Mouse (Mus musculus): ENCODE data around the gene Rgs7bp. TPM values are rescaled to one million over a fixed set of nuclear protein-coding genes. Genes with fewer than 3 reads are reported as not detected.

The Rgs7bp gene
- 100 to 1,000 TPM; 166 to 173 TPM for total RNA-seq (2021)
- long read RNA-seq, experiment 1, full-length matches to known transcripts, result 43 of 64 reads
- long read RNA-seq, experiment 1, partial matches to known transcripts, result 3 of 64 reads
- long read RNA-seq, experiment 1, other reads (novel, unspliced or antisense), result 18 of 64 reads
- long read RNA-seq, experiment 2, full-length matches to known transcripts, result 32 of 57 reads
- long read RNA-seq, experiment 2, partial matches to known transcripts, result 8 of 57 reads
- long read RNA-seq, experiment 2, other reads (novel, unspliced or antisense), result 17 of 57 reads

DNA sequence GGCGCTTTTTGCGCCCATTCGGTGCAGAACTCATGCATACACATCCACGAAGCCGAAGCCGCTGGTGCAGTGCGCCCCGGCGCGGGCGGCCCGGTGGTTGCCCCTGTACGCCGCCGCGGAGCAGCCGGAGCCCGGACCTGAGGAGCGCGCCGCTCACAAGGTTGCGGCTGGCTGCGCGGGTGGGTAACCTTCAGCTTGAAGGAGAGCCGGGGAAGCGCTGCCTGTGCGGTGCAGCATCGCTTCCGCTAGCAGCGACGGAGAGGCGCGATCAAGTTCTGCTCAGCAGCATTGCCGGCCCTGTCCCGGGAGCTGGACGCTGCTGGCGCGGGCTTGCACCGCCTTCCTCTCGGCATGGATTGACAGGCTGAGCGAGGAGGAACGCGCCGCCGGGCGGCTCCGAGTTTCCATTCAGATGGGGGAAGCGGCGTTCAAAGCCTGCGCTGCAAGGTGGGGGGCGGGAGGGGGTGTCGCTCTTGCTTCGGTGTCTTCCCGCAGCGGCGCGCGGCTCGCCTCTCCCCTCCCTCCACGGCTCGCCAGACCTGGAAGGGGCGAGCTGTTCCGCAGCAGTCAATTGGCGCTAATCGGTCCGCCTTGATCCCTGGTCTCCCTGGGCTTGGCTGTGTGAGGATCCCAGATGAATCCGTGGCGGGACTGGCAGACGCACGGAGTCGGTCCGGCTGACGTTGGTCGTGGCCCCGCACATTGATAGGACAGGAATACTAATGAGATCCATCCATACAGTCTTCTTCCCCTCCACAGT lies at the start of gene Rgs7bp:
Gene Rgs7bp, minus strand, starts transcription at position 750 of the 760 bp plus-strand sequence.
- peak; percentile 4; the same call in 1 of the 2 replicates for TF ChIP-seq CTCF (IDR thresholded peaks at IDR 0.05)
- H3K4me3 ChIP-seq, result peak within 1 kb of the TSS; percentile 92
- intact Hi-C loops (cut with DNase I), result loop anchor here (1.0 to 5.0 kb wide), 7 partner anchors 71 to 323 kb away; partner anchors contain the start of gene Cwc27
- H3K27ac ChIP-seq, result peak within 1 kb of the TSS; percentile 98
- DNase-seq (ENCODE audit: extremely low spot score in 1 of 2, low spot score in 2 of 2), result peak; percentile 80 to 81

DNA sequence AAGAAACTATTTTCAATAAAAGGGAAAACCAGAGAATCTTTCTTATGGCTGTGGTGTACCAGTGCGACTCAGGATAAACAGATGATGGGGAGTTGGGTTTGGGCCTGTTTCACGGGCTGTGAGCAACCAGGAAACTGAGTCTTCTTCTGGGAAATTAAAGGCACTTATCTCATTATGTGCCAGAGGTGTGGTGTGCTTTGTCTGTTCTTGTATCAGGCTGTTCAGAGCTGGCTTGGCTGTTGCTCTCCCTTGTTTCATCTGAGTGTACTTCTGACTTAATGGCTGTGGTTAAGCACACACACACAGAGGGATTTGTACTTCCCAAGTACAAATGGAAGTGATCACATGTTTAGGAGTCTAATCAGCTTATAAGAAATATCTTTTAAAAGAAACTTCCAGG lies 49.7 kb upstream of the Rgs7bp start:
- no peak for TF ChIP-seq CTCF (IDR thresholded peaks at IDR 0.05)
- DNase-seq (ENCODE audit: extremely low spot score in 1 of 2, low spot score in 2 of 2), result no peak
- H3K27ac ChIP-seq, result no peak overlapping the region
- no peak overlapping the region for H3K4me3 ChIP-seq
- intact Hi-C loops (cut with DNase I), result no loop called here

DNA sequence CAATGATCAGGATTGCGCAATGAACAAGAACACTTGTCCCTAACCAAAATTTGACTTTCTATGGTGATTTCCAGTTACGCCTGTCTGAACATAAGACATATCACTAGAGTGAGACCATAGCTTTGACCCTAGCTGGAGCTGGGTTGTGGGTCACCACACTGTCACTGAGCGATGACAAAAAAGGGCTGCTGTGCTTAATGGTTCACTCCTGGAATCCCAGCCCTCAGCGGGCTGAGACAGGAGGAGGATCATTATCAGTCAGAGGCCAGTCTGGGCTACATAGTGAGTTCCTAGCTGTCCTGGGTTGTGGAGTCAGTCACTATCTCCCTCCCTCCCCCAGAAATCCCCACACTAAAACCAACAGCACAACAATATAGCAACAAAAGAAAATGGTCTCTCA lies 46.0 kb upstream of the Rgs7bp start:
- DNase-seq (ENCODE audit: extremely low spot score in 1 of 2, low spot score in 2 of 2), result no peak
- intact Hi-C loops (cut with DNase I), result no loop called here
- H3K4me3 ChIP-seq, result no peak overlapping the region
- H3K27ac ChIP-seq, result no peak overlapping the region
- TF ChIP-seq CTCF (IDR thresholded peaks at IDR 0.05), result no peak

DNA sequence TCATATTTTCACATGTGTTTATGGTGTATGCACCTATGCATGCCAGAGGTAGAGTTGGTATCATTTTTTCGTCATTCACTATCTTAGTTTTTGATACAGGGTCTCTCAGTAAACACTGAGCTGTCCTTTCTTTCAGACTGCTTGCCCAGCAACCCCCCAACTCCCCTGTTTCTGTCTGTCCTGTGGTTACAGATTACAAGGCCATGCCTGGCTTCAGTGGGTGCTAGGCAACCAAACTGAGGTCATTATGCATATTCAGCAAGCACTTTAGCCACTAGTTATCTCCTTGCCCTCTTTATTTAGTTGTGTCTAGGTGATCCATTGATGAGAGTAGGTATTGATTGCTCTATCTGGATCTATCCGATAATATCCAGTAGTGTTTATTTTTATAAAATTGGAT lies 41.6 kb upstream of the Rgs7bp start:
- TF ChIP-seq CTCF (IDR thresholded peaks at IDR 0.05), result no peak
- intact Hi-C loops (cut with DNase I), result no loop called here
- DNase-seq (ENCODE audit: extremely low spot score in 1 of 2, low spot score in 2 of 2), result no peak
- no peak overlapping the region for H3K4me3 ChIP-seq
- no peak overlapping the region for H3K27ac ChIP-seq

DNA sequence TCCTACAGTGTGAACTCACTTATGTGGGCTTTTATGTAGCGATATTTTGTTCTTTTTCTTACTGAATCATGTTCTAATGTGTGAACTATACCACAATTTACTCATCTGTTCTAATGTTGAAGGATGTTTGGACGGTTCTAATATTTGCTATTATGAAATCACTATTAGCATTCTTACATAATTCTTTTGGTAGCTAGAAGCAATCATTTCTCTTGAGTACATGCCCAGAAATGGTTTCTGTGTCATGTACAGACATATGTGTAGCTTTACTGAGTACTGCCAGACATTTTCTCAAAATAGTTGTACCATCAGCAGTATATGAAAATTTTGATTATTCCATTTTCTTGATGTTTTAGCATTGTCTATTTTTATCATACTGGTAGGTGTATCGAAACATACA lies 34.5 kb upstream of the Rgs7bp start:
- intact Hi-C loops (cut with DNase I), result no loop called here
- DNase-seq (ENCODE audit: extremely low spot score in 1 of 2, low spot score in 2 of 2), result no peak
- Histone ChIP-seq H3K4me3 (no peak overlapping the region), H3K27ac (no peak overlapping the region)
- TF ChIP-seq CTCF (IDR thresholded peaks at IDR 0.05), result no peak

DNA sequence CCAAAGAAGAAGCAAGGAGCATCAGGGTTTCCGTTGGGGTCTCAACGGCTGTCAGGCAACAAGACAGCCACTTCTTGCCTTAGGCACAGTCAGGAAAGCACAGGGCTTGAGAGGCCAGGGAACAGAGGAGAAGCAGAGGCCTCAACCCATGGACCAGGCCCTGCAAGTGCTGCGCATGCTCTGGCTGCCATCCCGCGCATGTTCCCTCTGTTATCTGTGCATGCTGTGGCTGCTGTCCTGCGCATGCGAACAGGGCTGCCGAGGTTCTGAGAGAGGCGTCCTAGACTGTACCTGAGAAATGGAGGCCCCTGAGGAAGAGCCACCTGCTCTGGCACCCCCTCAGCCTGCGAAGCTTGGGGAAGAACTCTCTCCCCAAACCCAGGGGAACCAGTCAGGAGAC lies 27.1 kb upstream of the Rgs7bp start, which contains the start of gene 4933425L06Rik:
Gene 4933425L06Rik, plus strand, starts transcription at position 261 of the 400 bp plus-strand sequence.
- H3K4me3 ChIP-seq, result no peak within 1 kb of the TSS
- no peak for TF ChIP-seq CTCF (IDR thresholded peaks at IDR 0.05)
- intact Hi-C loops (cut with DNase I), result no loop called here
- no peak for DNase-seq (ENCODE audit: extremely low spot score in 1 of 2, low spot score in 2 of 2)
- H3K27ac ChIP-seq, result no peak within 1 kb of the TSS

DNA sequence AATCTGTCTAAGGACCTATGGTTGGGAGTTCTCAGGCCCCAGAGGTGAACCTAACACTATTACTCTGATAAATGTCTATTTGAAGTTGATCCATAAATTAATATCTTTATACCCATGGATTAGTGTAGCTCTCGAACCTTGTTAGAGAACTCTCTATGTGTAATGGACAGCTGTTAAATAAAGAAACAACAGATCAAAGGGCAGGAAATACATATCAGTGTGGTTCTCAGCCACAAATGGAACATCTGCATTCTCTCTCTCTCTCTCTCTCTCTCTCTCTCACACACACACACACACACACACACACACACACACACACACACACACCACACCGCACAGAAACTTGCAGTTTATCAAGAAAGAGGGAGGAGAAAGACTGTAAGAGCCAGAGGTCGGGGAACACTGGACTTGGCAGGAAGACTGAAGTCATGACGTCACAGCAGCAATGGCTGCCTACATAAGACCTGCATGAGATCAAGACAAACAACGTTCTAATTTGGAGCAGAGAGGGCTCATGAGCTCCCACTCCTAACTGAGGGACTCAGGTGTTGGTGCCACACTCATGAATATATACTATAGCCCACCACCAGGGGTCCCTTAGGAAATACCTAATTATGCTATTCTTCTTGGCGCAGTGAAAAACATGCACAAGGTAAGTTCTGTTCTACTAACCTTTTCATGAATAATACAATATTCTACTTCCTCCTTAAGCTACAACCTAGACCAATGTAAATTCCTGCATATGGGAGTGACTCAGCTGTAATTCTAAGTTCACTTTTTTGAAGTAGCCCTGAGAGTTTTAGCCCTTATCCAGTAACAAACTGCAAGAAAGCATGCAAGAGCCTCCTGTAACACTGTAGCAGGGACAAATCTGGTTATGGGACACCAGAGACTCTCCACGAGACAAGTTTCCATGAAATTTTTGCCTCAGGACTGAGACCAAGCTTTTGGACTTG lies 12.4 kb upstream of the Rgs7bp start:
- H3K27ac ChIP-seq, result no peak overlapping the region
- no peak; the same call in 1 of the 2 replicates for TF ChIP-seq CTCF (IDR thresholded peaks at IDR 0.05)
- no peak for DNase-seq (ENCODE audit: extremely low spot score in 1 of 2, low spot score in 2 of 2)
- intact Hi-C loops (cut with DNase I), result no loop called here
- no peak overlapping the region for H3K4me3 ChIP-seq

DNA sequence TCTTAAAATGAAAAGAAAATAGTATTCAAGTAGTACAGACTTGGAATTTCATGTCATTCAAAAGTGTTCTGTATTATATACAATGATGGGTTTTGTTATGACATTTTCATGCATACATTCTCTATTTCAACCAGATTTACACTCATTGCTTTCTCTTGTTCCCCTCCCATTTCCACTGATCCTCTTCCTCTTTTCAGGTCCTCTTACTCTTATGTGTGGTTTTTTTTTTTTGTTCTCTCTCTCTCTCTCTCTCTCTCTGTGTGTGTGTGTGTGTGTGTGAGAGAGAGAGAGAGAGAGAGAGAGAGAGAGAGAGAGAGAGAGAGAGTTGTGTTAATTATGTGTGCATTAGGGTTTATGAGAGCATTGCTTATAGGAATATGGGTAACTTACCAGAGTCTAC lies 11.4 kb upstream of the Rgs7bp start:
- Histone ChIP-seq H3K27ac (no peak overlapping the region), H3K4me3 (no peak overlapping the region)
- no peak for DNase-seq (ENCODE audit: extremely low spot score in 1 of 2, low spot score in 2 of 2)
- no peak for TF ChIP-seq CTCF (IDR thresholded peaks at IDR 0.05)
- intact Hi-C loops (cut with DNase I), result no loop called here

DNA sequence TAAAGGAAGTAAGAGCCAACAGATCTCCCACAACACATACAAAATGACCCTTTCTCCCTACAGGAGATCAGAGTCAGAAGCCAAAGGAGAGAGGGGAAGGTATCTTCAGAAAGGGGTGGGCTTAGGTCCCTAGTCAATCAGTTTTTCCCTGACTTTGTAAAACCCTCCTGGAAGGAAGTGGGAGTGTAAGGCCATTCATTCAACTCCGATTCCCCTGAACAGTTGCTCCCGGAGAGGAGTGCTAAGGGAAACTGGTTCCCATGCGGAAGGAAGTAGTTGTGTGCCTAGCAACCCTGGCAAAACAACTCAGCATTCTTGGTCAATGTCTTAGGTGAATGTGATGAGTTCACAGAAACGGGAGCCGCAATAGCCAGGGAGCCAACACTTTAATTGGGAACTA lies 644 bp upstream of the Rgs7bp start:
- intact Hi-C loops (cut with DNase I), result loop anchor here (2.0 kb wide), 1 partner anchor 133 kb away; no protein-coding TSS in a partner anchor
- DNase-seq (ENCODE audit: extremely low spot score in 1 of 2, low spot score in 2 of 2), result no peak
- H3K4me3 ChIP-seq, result peak overlapping the region; percentile 92
- TF ChIP-seq CTCF (IDR thresholded peaks at IDR 0.05), result no peak; the same call in 1 of the 2 replicates
- peak overlapping the region; percentile 98 for H3K27ac ChIP-seq

DNA sequence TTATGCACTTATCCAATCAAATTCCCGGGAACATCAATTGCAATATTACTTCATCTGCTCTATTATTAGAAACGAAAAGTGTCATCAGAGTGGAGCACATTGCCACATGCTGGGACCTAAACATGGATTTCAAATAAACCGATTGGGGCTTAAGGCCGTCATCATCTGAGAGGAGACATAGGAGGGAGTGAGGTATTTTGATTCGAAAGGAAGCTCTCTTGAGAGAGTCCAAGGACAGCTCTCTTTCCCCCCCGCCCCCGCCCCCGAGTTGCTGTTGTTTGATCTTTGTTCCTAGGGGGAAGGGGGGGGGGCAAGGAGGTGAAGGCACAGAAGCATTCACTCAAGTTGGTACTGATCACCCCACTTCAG lies 195 bp upstream of the Rgs7bp start:
- DNase-seq (ENCODE audit: extremely low spot score in 1 of 2, low spot score in 2 of 2), result no peak
- intact Hi-C loops (cut with DNase I), result loop anchor here (1.0 to 5.0 kb wide), 7 partner anchors 72 to 322 kb away; partner anchors contain the start of gene Cwc27

DNA sequence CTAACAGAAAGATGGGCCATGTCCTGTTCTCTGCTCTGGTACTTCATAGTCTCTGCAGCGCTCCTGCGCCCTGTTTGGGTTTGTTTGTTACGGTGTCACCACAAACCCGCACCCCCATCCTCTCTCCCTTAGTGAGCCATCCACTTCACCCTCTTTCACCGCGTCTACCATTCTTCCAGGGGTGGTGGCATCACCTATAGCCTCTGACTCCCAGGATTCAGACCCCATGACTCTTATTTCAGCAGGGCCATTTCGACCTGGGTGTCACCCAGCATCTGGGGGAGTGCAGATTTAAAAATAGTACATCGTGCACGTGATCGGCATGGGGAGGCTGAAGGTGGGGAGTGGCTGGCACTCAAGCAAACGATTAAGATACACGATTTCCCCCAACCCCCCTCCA lies 1.1 kb downstream of the Rgs7bp start:
- peak overlapping the region; percentile 98 for H3K27ac ChIP-seq
- DNase-seq (ENCODE audit: extremely low spot score in 1 of 2, low spot score in 2 of 2), result peak; percentile 28 to 51
- intact Hi-C loops (cut with DNase I), result loop anchor here (1.0 to 5.0 kb wide), 9 partner anchors 15 to 324 kb away; partner anchors contain the start of gene Cwc27
- peak overlapping the region; percentile 92 for H3K4me3 ChIP-seq
- TF ChIP-seq CTCF (IDR thresholded peaks at IDR 0.05), result no peak

More for the DNA sequence above, 195 bp upstream of the Rgs7bp start:
- Histone ChIP-seq H3K27ac (peak overlapping the region; percentile 98), H3K4me3 (peak overlapping the region; percentile 92)
- TF ChIP-seq CTCF (IDR thresholded peaks at IDR 0.05), result no peak

Data from left cerebral cortex, adult 2 months (tissue).